ENCODE assay signal across 15 mouse cellular contexts in the genomic region with DNA sequence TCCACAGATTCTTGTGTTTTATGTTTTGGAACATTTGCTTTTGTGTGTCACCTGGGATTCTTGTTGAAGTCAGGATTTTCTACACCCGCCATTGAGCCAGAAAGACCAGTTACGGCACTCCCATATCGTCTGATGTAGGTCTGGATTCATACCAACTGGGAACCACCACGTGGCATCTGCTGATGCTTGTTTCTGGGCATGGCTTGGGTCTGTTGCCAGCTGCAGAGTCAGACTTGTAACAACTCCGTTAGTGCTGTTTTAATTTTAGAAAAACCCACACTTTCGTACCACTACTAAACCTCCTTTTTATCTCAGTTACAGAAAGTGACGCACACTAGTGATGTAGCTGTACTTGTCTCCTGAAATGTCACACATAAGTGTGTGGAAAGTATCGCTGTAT. TPM values are rescaled to one million over a fixed set of nuclear protein-coding genes. Genes with fewer than 3 reads are reported as not detected.
DNase-seq lines count a peak whose midpoint lies in the region; ATAC-seq and TF ChIP-seq lines count a peak whose summit lies in the region.
"Had no signal": no experiment of that assay in that cellular context is flagged by ENCODE, and none has a peak within 500 bp of the region (broad histone marks: within the 10 kb centered on the region; RNA-seq: fewer than 3 reads in every experiment).

No protein-coding gene starts in this region.

- H3K9me3 ChIP-seq in forebrain, postnatal 0 days (ENCODE audit: low read length): no peaks in the 10 kb centered on the region
- H3K9me3 ChIP-seq in forebrain, embryonic 10.5 days: no peaks in the 10 kb centered on the region
- no peaks in the 10 kb centered on the region for H3K9me3 ChIP-seq in kidney, embryonic 14.5 days (ENCODE audit: control insufficient read depth, low read length)
- H3K9me3 ChIP-seq: forebrain, embryonic 12.5 days; heart, embryonic 12.5 days had no signal

- peaks cover 36% of the 10 kb centered on the region for H3K36me3 ChIP-seq in forebrain, postnatal 0 days (ENCODE audit: insufficient read depth)
- peaks cover 64% of the 10 kb centered on the region for H3K36me3 ChIP-seq in forebrain, embryonic 10.5 days (replicated peaks)
- H3K36me3 ChIP-seq in kidney, embryonic 14.5 days (ENCODE audit: control insufficient read depth, insufficient read depth, low read length): peaks cover 27% of the 10 kb centered on the region; the same call in 1 of the 2 replicates

- no peak overlapping the region for H3K4me3 ChIP-seq in forebrain, postnatal 0 days (ENCODE audit: low read depth, low read length)
- no peak overlapping the region for H3K4me3 ChIP-seq in forebrain, embryonic 10.5 days
- H3K4me3 ChIP-seq in kidney, embryonic 14.5 days (ENCODE audit: low read length): no peak overlapping the region
- H3K4me3 ChIP-seq: forebrain, embryonic 12.5 days; heart, embryonic 12.5 days had no signal

- ATAC-seq in forebrain, postnatal 0 days: no peak
- peak; percentile 57 for ATAC-seq in frontal cortex, adult (ENCODE audit: low TSS enrichment)
- no peak for ATAC-seq in kidney, embryonic 14.5 days (ENCODE audit: low FRiP score, low TSS enrichment)
- ATAC-seq in megakaryocyte, adult 5-6 weeks (ENCODE audit: poor library complexity, severe bottlenecking): no peak

- no peak overlapping the region for H3K4me2 ChIP-seq in forebrain, postnatal 0 days (ENCODE audit: low read depth)
- H3K4me2 ChIP-seq in kidney, embryonic 14.5 days (replicated peaks; ENCODE audit: low read depth, low read length): no peak overlapping the region
- H3K4me2 ChIP-seq: forebrain, embryonic 12.5 days; heart, embryonic 12.5 days; hindbrain, embryonic 14.5 days had no signal

- TF ChIP-seq CTCF in forebrain, postnatal 0 days (IDR thresholded peaks at IDR 0.05; ENCODE audit: low read depth): no peak

- H3K9ac ChIP-seq in forebrain, postnatal 0 days: no peak overlapping the region
- H3K9ac ChIP-seq in kidney, embryonic 14.5 days (ENCODE audit: low read depth, low read length): no peak overlapping the region
- H3K9ac ChIP-seq: forebrain, embryonic 12.5 days; heart, embryonic 12.5 days; hindbrain, embryonic 14.5 days had no signal

- H3K27ac ChIP-seq in forebrain, postnatal 0 days (ENCODE audit: low read depth, low read length): no peak overlapping the region
- no peak overlapping the region for H3K27ac ChIP-seq in forebrain, embryonic 10.5 days
- no peak overlapping the region for H3K27ac ChIP-seq in kidney, embryonic 14.5 days (ENCODE audit: low read depth, low read length)
- H3K27ac ChIP-seq: forebrain, embryonic 12.5 days; hindbrain, embryonic 14.5 days had no signal

- 61% methylated on average over 8 of the region's 8 CpGs for WGBS in forebrain, postnatal 0 days
- whole genome bisulfite sequencing in forebrain, embryonic 10.5 days: 91% methylated on average over 8 of the region's 8 CpGs
- WGBS in kidney, embryonic 14.5 days: 94% methylated on average over 8 of the region's 8 CpGs

- peaks cover 6% of the 10 kb centered on the region; the same call in 1 of the 2 replicates for H3K4me1 ChIP-seq in forebrain, postnatal 0 days (ENCODE audit: insufficient read depth)
- peaks cover 17% of the 10 kb centered on the region for H3K4me1 ChIP-seq in forebrain, embryonic 10.5 days
- H3K4me1 ChIP-seq in kidney, embryonic 14.5 days (ENCODE audit: control insufficient read depth, insufficient read depth, low read length): 0 out of 2 replicates have a peak, but pooled peaks cover 4% of the 10 kb centered on the region

- DNase-seq in forebrain, postnatal 0 days: peak; percentile 57
- no peak for DNase-seq in forebrain, embryonic 10.5 days (ENCODE audit: extremely low spot score, low spot score)
- DNase-seq in layer of hippocampus, postnatal 14 days (ENCODE audit: low spot score in 2 of 2): peak; percentile 45 to 61
- DNase-seq in right cerebral cortex, postnatal 25 days: peak; percentile 66
- DNase-seq in ovary, postnatal 36 days (ENCODE audit: low spot score): no peak
- DNase-seq: B cell, adult 2 months; kidney, postnatal 10 days; lung, postnatal 36 days had no signal

- no peaks in the 10 kb centered on the region for H3K27me3 ChIP-seq in forebrain, postnatal 0 days (ENCODE audit: insufficient read depth, low read length)
- no peaks in the 10 kb centered on the region; the same call in 1 of the 2 replicates for H3K27me3 ChIP-seq in forebrain, embryonic 10.5 days (ENCODE audit: poor library complexity, severe bottlenecking)
- no peaks in the 10 kb centered on the region for H3K27me3 ChIP-seq in kidney, embryonic 14.5 days (ENCODE audit: control insufficient read depth, insufficient read depth, low read length)
- H3K27me3 ChIP-seq: forebrain, embryonic 12.5 days; heart, embryonic 12.5 days had no signal

RNA-seq across cellular contexts. Expression of gene Wrb, which starts 10.8 kb away (rescaled TPM):
- total RNA-seq in forebrain, postnatal 0 days (2014; rRNA removed): 178 and 180 TPM in 2 replicates
- 157 and 193 TPM in 2 replicates for polyA plus RNA-seq in forebrain, postnatal 0 days (2015; fragmentation: Nextera tagmentation; extraction: Ambion mirVana)
- polyA plus RNA-seq in forebrain, embryonic 10.5 days (2016; fragmentation: Nextera tagmentation; extraction: Ambion mirVana): 127 and 128 TPM in 2 replicates
- total RNA-seq in layer of hippocampus, postnatal 14 days (2021): 10 to 100 TPM; 64.6 to 76.0 TPM
- 68.5 and 75.6 TPM in 2 replicates for polyA plus RNA-seq in kidney, embryonic 14.5 days (2014; fragmentation: Nextera tagmentation; extraction: Ambion mirVana)
- total RNA-seq in megakaryocyte, adult 5-6 weeks (2015): 4.4 and 5.5 TPM in 2 replicates
- total RNA-seq in megakaryocyte, adult 5-6 weeks (2017): 6.0 and 7.1 TPM in 2 replicates

RNA-seq across cellular contexts. Expression of gene Hmgn1, which starts 28.5 kb away (rescaled TPM):
- total RNA-seq in forebrain, postnatal 0 days (2014; rRNA removed): 141 and 166 TPM in 2 replicates
- polyA plus RNA-seq in forebrain, postnatal 0 days (2015; fragmentation: Nextera tagmentation; extraction: Ambion mirVana): 241 and 247 TPM in 2 replicates
- 851 and 879 TPM in 2 replicates for polyA plus RNA-seq in forebrain, embryonic 10.5 days (2016; fragmentation: Nextera tagmentation; extraction: Ambion mirVana)
- 10 to 100 TPM; 69.3 to 81.1 TPM for total RNA-seq in layer of hippocampus, postnatal 14 days (2021)
- polyA plus RNA-seq in kidney, embryonic 14.5 days (2014; fragmentation: Nextera tagmentation; extraction: Ambion mirVana): 746 and 807 TPM in 2 replicates
- total RNA-seq in megakaryocyte, adult 5-6 weeks (2015): 41.8 and 53.3 TPM in 2 replicates
- total RNA-seq in megakaryocyte, adult 5-6 weeks (2017): 71.5 and 75.2 TPM in 2 replicates

RNA-seq across cellular contexts. Expression of gene Lca5l, which starts 36.1 kb away (rescaled TPM):
- total RNA-seq in forebrain, postnatal 0 days (2014; rRNA removed): 2.8 and 3.9 TPM in 2 replicates
- polyA plus RNA-seq in forebrain, postnatal 0 days (2015; fragmentation: Nextera tagmentation; extraction: Ambion mirVana): 1.4 and 2.1 TPM in 2 replicates
- 1.0 and 1.1 TPM in 2 replicates for polyA plus RNA-seq in forebrain, embryonic 10.5 days (2016; fragmentation: Nextera tagmentation; extraction: Ambion mirVana)
- 1 to 10 TPM; 1.3 to 1.8 TPM for total RNA-seq in layer of hippocampus, postnatal 14 days (2021)
- polyA plus RNA-seq in kidney, embryonic 14.5 days (2014; fragmentation: Nextera tagmentation; extraction: Ambion mirVana): 1.5 TPM in 2 replicates
- not detected in 2 replicates for total RNA-seq in megakaryocyte, adult 5-6 weeks (2015)
- 0.12 and 0.15 TPM in 2 replicates for total RNA-seq in megakaryocyte, adult 5-6 weeks (2017)
- polyA plus RNA-seq: liver, adult 2 months had no signal

RNA-seq across cellular contexts. Expression of gene Sh3bgr, which starts 44.2 kb away (rescaled TPM):
- 0.69 and 0.86 TPM in 2 replicates for total RNA-seq in forebrain, postnatal 0 days (2014; rRNA removed)
- 3.1 and 3.2 TPM in 2 replicates for polyA plus RNA-seq in forebrain, postnatal 0 days (2015; fragmentation: Nextera tagmentation; extraction: Ambion mirVana)
- polyA plus RNA-seq in forebrain, embryonic 10.5 days (2016; fragmentation: Nextera tagmentation; extraction: Ambion mirVana): 1.3 and 1.8 TPM in 2 replicates
- total RNA-seq in layer of hippocampus, postnatal 14 days (2021): 1 to 10 TPM; 1.4 to 2.1 TPM
- 2.9 and 3.4 TPM in 2 replicates for polyA plus RNA-seq in kidney, embryonic 14.5 days (2014; fragmentation: Nextera tagmentation; extraction: Ambion mirVana)
- 0.76 and 0.89 TPM in 2 replicates for total RNA-seq in megakaryocyte, adult 5-6 weeks (2015)
- total RNA-seq in megakaryocyte, adult 5-6 weeks (2017): not detected in 2 replicates
- polyA plus RNA-seq: liver, adult 2 months had no signal

Comparison
In these comparisons a context has a peak if more than half of its experiments do, and no peak if none do; other contexts are left out.
1. DNase-seq: peak in forebrain, postnatal 0 days (single experiment), layer of hippocampus, postnatal 14 days (2 of 2) and right cerebral cortex, postnatal 25 days (single experiment); none in forebrain, embryonic 10.5 days (single experiment) and ovary, postnatal 36 days (single experiment).
2. RNA of gene Wrb, which starts 10.8 kb away (total RNA-seq): 178 to 180 TPM in forebrain, postnatal 0 days and 64.6 to 76.0 TPM in layer of hippocampus, postnatal 14 days; 4.4 to 7.1 TPM in megakaryocyte, adult 5-6 weeks; every median in the first group is over 4 times any median in the second.